Mouse (Mus musculus) mesoderm, embryonic 11.5 days (tissue): Measurements from ENCODE around the gene Esp23.
"Not testable (repeated sequence)": the region's sequence is repeated elsewhere in the genome, so short reads cannot be mapped to it uniquely, and the experiment has no call there.

Experiments
- DNase-seq: peaks from one replicate; pipeline ENCODE4 v3.0.0-alpha.2; 2012; ENCODE audit warnings: low read depth, low spot score

The Esp23 gene

DNA sequence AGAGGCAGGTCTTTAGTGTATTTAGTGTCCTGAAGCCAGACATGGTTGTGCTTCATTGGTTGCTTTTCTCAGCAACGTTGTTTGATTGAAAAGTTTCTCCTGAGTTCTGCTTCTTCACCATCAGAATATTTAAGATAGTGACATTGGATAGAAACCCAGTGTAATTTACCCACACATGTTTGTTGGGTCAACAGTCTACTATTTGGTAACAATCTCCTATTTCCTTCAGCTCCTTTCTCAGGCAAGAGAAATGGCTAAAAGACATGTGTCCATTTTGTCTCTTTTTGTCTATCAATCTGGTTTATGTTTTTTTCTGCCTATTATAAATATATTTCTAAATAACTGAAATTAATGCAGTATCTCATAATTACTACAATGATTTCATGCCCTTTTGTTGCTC lies at the start of gene Esp23:
Esp23 (minus strand) TSS at position 101 of the 400 bp plus-strand sequence.
- no peak for DNase-seq

DNA sequence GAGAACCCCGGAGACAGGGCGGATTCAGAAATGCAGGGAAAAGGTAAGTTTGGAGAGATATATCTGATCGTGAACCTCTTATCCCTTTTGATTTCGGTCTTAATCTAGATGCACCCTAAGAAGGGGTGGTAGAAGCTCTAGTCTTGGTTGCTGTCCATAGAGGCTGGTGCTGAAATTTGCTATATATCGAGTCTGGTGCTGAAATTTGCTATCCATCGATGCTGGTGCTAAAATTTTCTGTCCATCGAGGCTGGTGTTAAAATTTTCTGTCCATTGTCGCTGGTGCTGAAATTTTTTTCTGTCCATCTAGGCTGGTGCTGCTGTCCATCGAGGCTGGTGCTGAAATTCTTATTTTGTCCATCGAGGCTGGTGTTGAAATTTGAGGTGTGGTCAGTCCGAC lies 30.3 kb upstream of the Esp23 start:
- DNase-seq = peak; percentile 32

GRCm38 (mm10) chr17:39095034-39095433 lies 18.2 kb upstream of the Esp23 start, which contains the start of gene Esp22:
Gene Esp22, plus strand, starts transcription at chr17:39095334.
- no peak for DNase-seq

DNA sequence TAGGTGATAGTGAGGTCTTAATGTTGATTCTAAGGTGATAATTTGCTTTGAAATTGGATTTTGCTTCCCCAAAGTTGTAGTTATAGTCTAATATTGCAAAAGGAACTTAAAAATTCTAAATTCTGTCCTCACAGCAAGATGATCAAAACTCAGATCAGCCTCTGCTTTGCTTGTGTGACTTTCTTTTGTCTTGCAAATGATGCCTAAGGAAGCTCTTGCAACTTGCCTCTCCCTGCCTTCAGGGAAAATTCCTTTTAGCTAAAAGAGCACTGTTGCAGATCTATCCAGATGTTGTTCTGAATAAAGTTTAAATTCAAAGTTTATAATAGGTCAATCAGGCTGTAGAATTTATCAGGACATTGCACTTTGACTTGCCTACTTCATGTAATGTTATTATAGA lies 13.2 kb downstream of the Esp23 start:
- no peak for DNase-seq

DNA sequence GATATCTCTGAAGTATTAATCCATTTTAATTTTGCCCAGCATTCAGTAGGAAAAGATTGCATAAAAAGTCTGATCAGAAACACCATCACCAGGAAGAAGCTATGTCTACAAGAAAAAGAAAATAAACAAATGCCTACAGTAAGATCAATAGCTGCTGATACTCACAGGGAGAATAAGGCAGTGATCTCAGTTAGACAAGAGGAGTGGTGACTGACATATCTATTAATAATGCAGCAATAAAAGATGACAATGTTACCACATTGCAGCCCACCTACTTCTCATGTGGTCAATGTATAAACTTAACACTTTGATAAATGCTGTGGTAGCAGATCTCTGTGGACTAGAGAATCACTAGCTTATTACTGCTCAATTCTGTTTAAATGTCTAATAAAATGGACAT lies 33.6 kb downstream of the Esp23 start, which contains the start of gene Gm21903:
Gm21903 (minus strand) TSS at position 101 of the 400 bp plus-strand sequence.
- no peak for DNase-seq

DNA sequence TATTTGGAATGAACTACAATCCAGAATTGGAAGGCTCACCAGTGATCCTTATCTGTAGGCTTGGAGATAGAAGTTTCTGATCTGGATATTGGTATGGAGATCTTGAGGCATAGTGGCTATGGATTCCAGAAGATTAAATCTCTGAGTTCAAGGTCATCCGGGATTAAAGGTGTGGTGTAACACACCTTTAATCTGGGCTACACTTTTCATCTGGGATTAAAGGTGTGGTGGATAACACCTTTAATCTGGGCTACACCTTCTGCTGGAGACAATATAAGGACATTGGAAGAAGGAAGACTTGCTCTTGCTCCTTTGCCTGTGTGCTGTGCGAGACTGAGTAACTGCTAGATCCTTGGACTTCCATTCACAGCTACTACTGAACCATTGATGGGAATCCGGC lies 40.4 kb downstream of the Esp23 start, which contains the start of gene Esp24:
Esp24 (plus strand) TSS at position 301 of the 400 bp plus-strand sequence.
- DNase-seq = not testable (repeated sequence)
